Mouse (Mus musculus) limb, embryonic 14.5 days (tissue): Measurements from ENCODE around the gene Stmn3. TPM values are rescaled to one million over a fixed set of nuclear protein-coding genes. Genes with fewer than 3 reads are reported as not detected.

Source experiments
- ATAC-seq: fragments of 200-750 bp; cut with Nextera tagmentation; 2 replicates; pipeline ENCODE4 v1.8.0; 2017; ENCODE audit warnings: low read depth, moderate number of reproducible peaks, moderate TSS enrichment; ENCODE audit not compliant: low FRiP score
- DNase-seq: peaks from one replicate; pipeline ENCODE4 v3.0.0-alpha.2; 2015; ENCODE audit warnings: low spot score
- H3K27ac ChIP-seq: fragments of 300-500 bp; sonication (generic); replicated peaks from 2 replicates; pipeline ENCODE4 v1.5.1; 2014; ENCODE audit warnings: low read depth, mild to moderate bottlenecking, low read length, moderate library complexity, mixed read lengths
- H3K27me3 ChIP-seq: fragments of 300-500 bp; sonication (generic); 2 replicates; pipeline ENCODE4 v1.6.1; 2014; ENCODE audit warnings: low read length, mixed read lengths; ENCODE audit not compliant: control insufficient read depth, insufficient read depth
- H3K36me3 ChIP-seq: fragments of 300-500 bp; sonication (generic); 2 replicates; pipeline ENCODE4 v1.6.1; 2014; ENCODE audit warnings: mild to moderate bottlenecking, low read length, moderate library complexity, mixed read lengths; ENCODE audit not compliant: control insufficient read depth, insufficient read depth
- H3K4me1 ChIP-seq: fragments of 300-500 bp; sonication (generic); 2 replicates; pipeline ENCODE4 v1.6.1; 2014; ENCODE audit warnings: antibody characterized with exemption, low read length, mixed read lengths; ENCODE audit not compliant: control insufficient read depth, insufficient read depth
- H3K4me2 ChIP-seq: fragments of 300-500 bp; sonication (generic); replicated peaks from 2 replicates; pipeline ENCODE4 v1.6.1; 2014; ENCODE audit warnings: low read depth, mild to moderate bottlenecking, low read length, moderate library complexity; ENCODE audit not compliant: severe bottlenecking
- H3K4me3 ChIP-seq: fragments of 300-500 bp; sonication (generic); replicated peaks from 2 replicates; pipeline ENCODE4 v1.5.1; 2014; ENCODE audit warnings: low read length
- H3K9ac ChIP-seq: fragments of 300-500 bp; sonication (generic); 2 replicates; pipeline ENCODE4 v1.6.1; 2014; ENCODE audit warnings: mild to moderate bottlenecking, low read depth, low read length, moderate library complexity; ENCODE audit not compliant: severe bottlenecking
- H3K9me3 ChIP-seq: fragments of 300-500 bp; sonication (generic); 2 replicates; pipeline ENCODE4 v1.6.1; 2016; ENCODE audit warnings: low read length; ENCODE audit not compliant: control insufficient read depth
- POLR2A ChIP-seq: fragments of 200-500 bp; IDR thresholded peaks from 2 replicates; pipeline ENCODE4 v1.8.0; 2012; ENCODE audit warnings: inconsistent platforms, mild to moderate bottlenecking, moderate library complexity, borderline replicate concordance; ENCODE audit not compliant: insufficient read depth, insufficient read length; ENCODE audit errors: extremely low read depth
- WGBS: fragments of 180-500 bp; shearing (Covaris S2); extraction: QIAGEN DNeasy Blood & Tissue Kit; methylation state at CpG from one replicate; pipeline ENCODE4 v1.1.7; 2014; 5-methylcytosine and 5-hydroxymethylcytosine counted together
- polyA plus RNA-seq, 2 experiments: library from polyadenylated mRNA; depleted of rRNA in 1 of 2; stranded (reverse) in 1 of 2; unstranded in 1 of 2; fragments of >200 nt; fragmentation: Nextera tagmentation in 1 of 2; extraction: Ambion mirVana in 1 of 2; gene quantifications; 2 replicates each; pipeline versions ENCODE4 v1.2.1 to v1.2.3; 2012 to 2014

The Stmn3 gene
- polyA plus RNA-seq, 2 experiments = 0.28 to 2.8 TPM

- 66% methylated on average over 3 of the region's 3 CpGs for WGBS
- H3K36me3 ChIP-seq = peaks cover 69% of the 10 kb centered on the region
Measured at GRCm38 (mm10) chr2:181334023-181334422, 19.7 kb upstream of the Stmn3 start.

GRCm38 (mm10) chr2:181332542-181332941 lies 18.2 kb upstream of the Stmn3 start:
- Histone ChIP-seq H3K27me3 (no peaks in the 10 kb centered on the region), H3K27ac (no peak overlapping the region), H3K4me1 (no peaks in the 10 kb centered on the region), H3K4me2 (no peak overlapping the region), H3K9ac (no peak overlapping the region), H3K9me3 (no peaks in the 10 kb centered on the region), H3K36me3 (peaks cover 69% of the 10 kb centered on the region), H3K4me3 (no peak overlapping the region)
- TF ChIP-seq POLR2A = no peak
- DNase-seq (no peak), ATAC-seq (no peak)

More at GRCm38 (mm10) chr2:181334023-181334422, 19.7 kb upstream of the Stmn3 start:
- no peaks in the 10 kb centered on the region for H3K4me1 ChIP-seq
- H3K27ac ChIP-seq = no peak overlapping the region
- H3K4me3 ChIP-seq = no peak overlapping the region
- ATAC-seq = 0 out of 2 replicates have a peak, but pooled peaks have one; percentile 44
- H3K9ac ChIP-seq = no peak overlapping the region
- peak; percentile 82 for DNase-seq
- no peaks in the 10 kb centered on the region for H3K27me3 ChIP-seq
- H3K9me3 ChIP-seq = no peaks in the 10 kb centered on the region
- no peak overlapping the region for H3K4me2 ChIP-seq
- no peak for TF ChIP-seq POLR2A

GRCm38 (mm10) chr2:181326098-181326497 lies 11.8 kb upstream of the Stmn3 start:
- H3K4me3 ChIP-seq = no peak overlapping the region
- H3K4me2 ChIP-seq = no peak overlapping the region
- no peak overlapping the region for H3K9ac ChIP-seq
- no peaks in the 10 kb centered on the region for H3K4me1 ChIP-seq
- H3K27ac ChIP-seq = no peak overlapping the region
- H3K36me3 ChIP-seq = peaks cover 77% of the 10 kb centered on the region
- DNase-seq (no peak), ATAC-seq (no peak)
- no peak for TF ChIP-seq POLR2A
- 88% methylated on average over 2 of the region's 2 CpGs for WGBS
- H3K9me3 ChIP-seq = no peaks in the 10 kb centered on the region
- no peaks in the 10 kb centered on the region for H3K27me3 ChIP-seq

- Histone ChIP-seq H3K4me3 (no peak overlapping the region), H3K36me3 (peaks cover 45% of the 10 kb centered on the region), H3K27ac (no peak overlapping the region), H3K4me2 (no peak overlapping the region), H3K4me1 (peaks cover 11% of the 10 kb centered on the region), H3K27me3 (no peaks in the 10 kb centered on the region), H3K9ac (no peak overlapping the region), H3K9me3 (no peaks in the 10 kb centered on the region)
- 80% methylated on average over 5 of the region's 5 CpGs for WGBS
- ATAC-seq = no peak
- TF ChIP-seq POLR2A = no peak
- no peak for DNase-seq
Measured at GRCm38 (mm10) chr2:181322136-181322535, 7.8 kb upstream of the Stmn3 start.

GRCm38 (mm10) chr2:181320103-181320499 lies 5.8 kb upstream of the Stmn3 start:
- 0 out of 2 replicates have a peak overlapping the region, but pooled peaks have one; percentile 33 for H3K27ac ChIP-seq
- DNase-seq = no peak
- peak overlapping the region; percentile 66 for H3K4me2 ChIP-seq
- ATAC-seq = no peak
- peaks cover 7% of the 10 kb centered on the region for H3K27me3 ChIP-seq
- peak overlapping the region; percentile 64 for H3K4me3 ChIP-seq
- peaks cover 30% of the 10 kb centered on the region for H3K36me3 ChIP-seq
- WGBS = 17% methylated on average over 7 of the region's 7 CpGs
- no peaks in the 10 kb centered on the region for H3K9me3 ChIP-seq
- peak overlapping the region; percentile 62 for H3K9ac ChIP-seq
- peaks cover 11% of the 10 kb centered on the region for H3K4me1 ChIP-seq
- TF ChIP-seq POLR2A = no peak
